Mouse (Mus musculus) bone marrow, adult 2 months (tissue): ENCODE measurements around the gene Mov10l1.

ENCODE experiments used
- CTCF ChIP-seq: fragments of 200-500 bp; IDR thresholded peaks from 2 replicates; pipeline ENCODE4 v1.5.1; 2011; ENCODE audit warnings: low read length, control low read depth; ENCODE audit not compliant: control insufficient read depth, insufficient read depth
- POLR2A ChIP-seq: fragments of 200-500 bp; IDR thresholded peaks from 2 replicates; pipeline ENCODE4 v1.6.1; 2011; ENCODE audit warnings: low read depth, mild to moderate bottlenecking, control low read depth, low read length, borderline replicate concordance; ENCODE audit not compliant: control insufficient read depth

GRCm38 (mm10) chr15:89090662-89091061 is 108.0 kb downstream of the Mov10l1 start:
- TF ChIP-seq CTCF (no peak), POLR2A (no peak)
